ENCODE assay signal across 18 mouse cellular contexts in the genomic region with DNA sequence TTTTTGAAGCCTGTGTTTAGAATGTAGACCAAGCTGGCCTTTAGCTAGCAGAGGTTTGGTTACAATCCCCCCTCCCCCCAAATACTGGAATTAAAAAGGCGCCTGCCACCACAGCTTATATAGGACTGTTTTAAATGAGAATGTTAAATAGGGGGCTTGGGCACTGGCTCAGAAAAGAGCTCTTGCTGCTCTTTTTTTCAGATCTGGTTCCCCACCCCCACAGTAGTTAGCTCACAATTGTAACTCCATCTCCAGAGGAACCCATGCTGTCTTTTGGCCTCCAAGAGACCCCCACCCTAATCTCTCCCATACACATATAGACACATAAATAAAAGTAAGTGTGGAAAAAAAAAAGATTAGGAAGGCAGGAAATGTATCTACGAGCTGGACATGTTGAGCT. TPM values are rescaled to one million over a fixed set of nuclear protein-coding genes. Genes with fewer than 3 reads are reported as not detected.
"Had no signal": no experiment of that assay in that cellular context is flagged by ENCODE, and none has a peak within 500 bp of the region (broad histone marks: within the 10 kb centered on the region; RNA-seq: fewer than 3 reads in every experiment).

No protein-coding gene starts in this region.

- H3K9me3 ChIP-seq: liver, embryonic 15.5 days; neural tube, embryonic 15.5 days had no signal

- H3K27me3 ChIP-seq: liver, embryonic 15.5 days; neural tube, embryonic 15.5 days had no signal

- H3K9ac ChIP-seq: liver, embryonic 15.5 days; neural tube, embryonic 15.5 days had no signal

- H3K36me3 ChIP-seq: liver, embryonic 15.5 days; neural tube, embryonic 15.5 days had no signal

- H3K4me1 ChIP-seq: neural tube, embryonic 15.5 days had no signal

- H3K4me2 ChIP-seq: liver, embryonic 11.5 days; liver, embryonic 15.5 days; neural tube, embryonic 15.5 days had no signal

- H3K27ac ChIP-seq: liver, embryonic 15.5 days; neural tube, embryonic 15.5 days had no signal

- DNase-seq: kidney, postnatal 14 days; left cerebral cortex, postnatal 4 days; lung, adult 2 months; lung, postnatal 36 days; midbrain, embryonic 14.5 days; right cerebral cortex, adult 18-20 months; right cerebral cortex, postnatal 25 days; thymus, postnatal 36 days had no signal

- H3K4me3 ChIP-seq: liver, embryonic 15.5 days; myocyte; neural tube, embryonic 15.5 days had no signal

- ATAC-seq: lung, postnatal 0 days had no signal

RNA-seq across cellular contexts. Expression of a gene that starts 20.6 kb away (rescaled TPM):
- total RNA-seq: layer of hippocampus, postnatal 14 days; left cerebral cortex, postnatal 4 days; megakaryocyte progenitor cell, adult 5-6 weeks had no signal
- polyA plus RNA-seq: kidney, embryonic 14.5 days; large intestine, adult 2 months; liver, embryonic 11.5 days; lung, adult 2 months; lung, postnatal 0 days; midbrain, embryonic 14.5 days; myocyte; neural tube, embryonic 11.5 days had no signal
